Mouse (Mus musculus) heart, embryonic 11.5 days (tissue): ENCODE measurements around the gene Ankrd27. TPM values are rescaled to one million over a fixed set of nuclear protein-coding genes. Genes with fewer than 3 reads are reported as not detected.

Source experiments
- ATAC-seq: fragments of 200-750 bp; cut with Nextera tagmentation; replicated peaks from 2 replicates; pipeline ENCODE4 v1.8.0; 2017; ENCODE audit warnings: moderate library complexity; ENCODE audit not compliant: insufficient number of reproducible peaks, low FRiP score, low TSS enrichment
- H3K27ac ChIP-seq: fragments of 300-500 bp; sonication (generic); 2 replicates; pipeline ENCODE4 v1.5.1; 2014; ENCODE audit warnings: mild to moderate bottlenecking, low read depth, low read length
- H3K27me3 ChIP-seq: fragments of 300-500 bp; sonication (generic); 2 replicates; pipeline ENCODE4 v1.6.1; 2014; ENCODE audit warnings: mild to moderate bottlenecking, low read length, mixed read lengths; ENCODE audit not compliant: control insufficient read depth, insufficient read depth
- H3K36me3 ChIP-seq: fragments of 300-500 bp; sonication (generic); 2 replicates; pipeline ENCODE4 v1.6.1; 2014; ENCODE audit warnings: mild to moderate bottlenecking, low read length, moderate library complexity, mixed read lengths; ENCODE audit not compliant: control insufficient read depth, insufficient read depth
- H3K4me1 ChIP-seq: fragments of 300-500 bp; sonication (generic); 2 replicates; pipeline ENCODE4 v1.6.1; 2014; ENCODE audit warnings: low read length; ENCODE audit not compliant: control insufficient read depth, insufficient read depth
- H3K4me2 ChIP-seq: fragments of 300-500 bp; sonication (generic); 2 replicates; pipeline ENCODE4 v1.6.1; 2014; ENCODE audit warnings: mild to moderate bottlenecking, moderate library complexity
- H3K4me3 ChIP-seq: fragments of 300-500 bp; sonication (generic); 2 replicates; pipeline ENCODE4 v1.5.1; 2014; ENCODE audit warnings: low read depth, low read length
- H3K9ac ChIP-seq: fragments of 300-500 bp; sonication (generic); 2 replicates; pipeline ENCODE4 v1.6.1; 2014; ENCODE audit warnings: mild to moderate bottlenecking, low read depth, low read length, moderate library complexity
- H3K9me3 ChIP-seq: fragments of 300-500 bp; sonication (generic); replicated peaks from 2 replicates; pipeline ENCODE4 v1.6.1; 2016; ENCODE audit warnings: low read length; ENCODE audit not compliant: control insufficient read depth
- WGBS: fragments of 180-500 bp; shearing (Covaris S2); extraction: QIAGEN DNeasy Blood & Tissue Kit; methylation state at CpG from one replicate; pipeline ENCODE4 v1.1.7; 2014; ENCODE audit not compliant: insufficient replicate concordance; 5-methylcytosine and 5-hydroxymethylcytosine counted together
- polyA plus RNA-seq: library from polyadenylated mRNA; unstranded; fragments of >200 nt; fragmentation: Nextera tagmentation; extraction: Ambion mirVana; gene quantifications from 2 replicates; pipeline ENCODE4 v1.2.1, GENCODE M21; 2014

The Ankrd27 gene
- polyA plus RNA-seq, 1 experiment from 2014 or later, result 15.5 TPM

DNA sequence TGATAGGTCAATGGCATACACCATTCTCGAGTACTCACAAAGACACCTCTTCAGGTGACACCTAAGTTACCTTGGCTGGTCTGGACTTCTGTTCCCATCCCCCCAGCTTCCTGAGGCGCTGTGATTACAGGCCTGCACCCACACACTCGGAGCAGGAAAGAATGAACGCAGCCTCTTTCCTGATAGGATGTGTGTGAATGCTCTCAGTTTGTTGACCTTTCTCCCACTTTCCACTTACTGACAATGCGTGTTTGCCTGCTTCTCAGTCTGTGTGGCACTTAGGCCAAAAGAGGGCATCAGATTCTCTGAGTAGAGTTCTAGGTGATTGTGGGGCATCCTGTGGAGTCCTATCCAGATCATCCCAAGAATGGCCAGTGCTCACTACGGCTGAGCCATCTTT, 54.0 kb downstream of the Ankrd27 start:
- ATAC-seq, result no peak
- Histone ChIP-seq H3K4me1 (no peaks in the 10 kb centered on the region), H3K36me3 (peaks cover 43% of the 10 kb centered on the region)

GRCm38 (mm10) chr7:35646317-35647081, 60.5 kb downstream of the Ankrd27 start:
- no peaks in the 10 kb centered on the region for H3K27me3 ChIP-seq
- peak overlapping the region; percentile 89 for H3K9ac ChIP-seq
- peak; percentile 29 for ATAC-seq
- H3K36me3 ChIP-seq, result peaks cover 23% of the 10 kb centered on the region
- 9% methylated on average over 34 of the region's 34 CpGs for WGBS
- H3K27ac ChIP-seq, result peak overlapping the region; percentile 80
- H3K4me3 ChIP-seq, result peak overlapping the region; percentile 89
- peak overlapping the region; percentile 62 for H3K4me2 ChIP-seq
- H3K4me1 ChIP-seq, result 0 out of 2 replicates have a peak, but pooled peaks cover 2% of the 10 kb centered on the region
- H3K9me3 ChIP-seq, result no peaks in the 10 kb centered on the region

More for the DNA sequence above, 54.0 kb downstream of the Ankrd27 start:
- Histone ChIP-seq H3K9ac (no peak overlapping the region), H3K27me3 (no peaks in the 10 kb centered on the region), H3K4me2 (no peak overlapping the region), H3K9me3 (no peaks in the 10 kb centered on the region), H3K27ac (no peak overlapping the region), H3K4me3 (no peak overlapping the region)
- WGBS, result 68% methylated on average over 6 of the region's 6 CpGs

- H3K36me3 ChIP-seq, result peaks cover 19% of the 10 kb centered on the region
- peak within 1 kb of the TSS; percentile 89 for H3K9ac ChIP-seq
- H3K27ac ChIP-seq, result peak within 1 kb of the TSS; percentile 80
- H3K9me3 ChIP-seq, result no peaks in the 10 kb centered on the region
- H3K4me2 ChIP-seq, result peak within 1 kb of the TSS; percentile 62
- 0 out of 2 replicates have a peak, but pooled peaks cover 2% of the 10 kb centered on the region for H3K4me1 ChIP-seq
- peak; percentile 84 for ATAC-seq
- H3K27me3 ChIP-seq, result no peaks in the 10 kb centered on the region
- under 1% methylated on average over 54 of the region's 64 CpGs for WGBS
- H3K4me3 ChIP-seq, result peak within 1 kb of the TSS; percentile 89
Observed at GRCm38 (mm10) chr7:35647101-35647698, 61.2 kb downstream of the Ankrd27 start, which contains the start of gene Pdcd5. Gene Pdcd5, minus strand, starts transcription at chr7:35647521.

GRCm38 (mm10) chr7:35648239-35649069, 62.4 kb downstream of the Ankrd27 start:
- Histone ChIP-seq H3K27ac (no peak overlapping the region), H3K9ac (no peak overlapping the region), H3K9me3 (no peaks in the 10 kb centered on the region), H3K36me3 (peaks cover 7% of the 10 kb centered on the region), H3K4me2 (no peak overlapping the region), H3K27me3 (no peaks in the 10 kb centered on the region), H3K4me1 (0 out of 2 replicates have a peak, but pooled peaks cover 2% of the 10 kb centered on the region), H3K4me3 (no peak overlapping the region)
- 71% methylated on average over 9 of the region's 9 CpGs for WGBS
- ATAC-seq, result no peak

DNA sequence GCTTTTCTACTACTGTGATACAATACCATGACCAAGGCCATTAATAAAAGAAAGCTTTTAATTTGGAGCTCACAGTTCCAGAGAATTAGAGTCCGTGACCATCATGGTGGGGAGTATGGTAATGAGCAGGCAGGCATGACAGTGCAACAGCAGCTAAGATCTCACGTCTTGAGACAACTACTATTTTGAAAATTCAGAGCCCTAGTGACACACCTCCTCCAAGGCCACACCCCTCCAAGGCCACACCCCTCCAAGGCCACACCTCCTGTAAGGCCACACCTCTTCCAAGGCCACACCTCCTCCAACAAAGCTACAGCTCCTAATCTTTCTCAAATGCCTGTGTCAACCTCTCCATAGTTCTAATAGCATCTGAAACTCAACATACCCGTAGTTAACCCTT, 63.0 kb downstream of the Ankrd27 start:
- Histone ChIP-seq H3K4me3 (no peak overlapping the region), H3K27ac (no peak overlapping the region), H3K4me2 (no peak overlapping the region), H3K27me3 (no peaks in the 10 kb centered on the region), H3K4me1 (0 out of 2 replicates have a peak, but pooled peaks cover 2% of the 10 kb centered on the region), H3K9me3 (no peaks in the 10 kb centered on the region), H3K36me3 (peaks cover 4% of the 10 kb centered on the region; the same call in 1 of the 2 replicates), H3K9ac (no peak overlapping the region)
- ATAC-seq, result peak; percentile 55; the same call in 1 of the 2 replicates
- WGBS, result 47% methylated on average over 3 of the region's 3 CpGs

DNA sequence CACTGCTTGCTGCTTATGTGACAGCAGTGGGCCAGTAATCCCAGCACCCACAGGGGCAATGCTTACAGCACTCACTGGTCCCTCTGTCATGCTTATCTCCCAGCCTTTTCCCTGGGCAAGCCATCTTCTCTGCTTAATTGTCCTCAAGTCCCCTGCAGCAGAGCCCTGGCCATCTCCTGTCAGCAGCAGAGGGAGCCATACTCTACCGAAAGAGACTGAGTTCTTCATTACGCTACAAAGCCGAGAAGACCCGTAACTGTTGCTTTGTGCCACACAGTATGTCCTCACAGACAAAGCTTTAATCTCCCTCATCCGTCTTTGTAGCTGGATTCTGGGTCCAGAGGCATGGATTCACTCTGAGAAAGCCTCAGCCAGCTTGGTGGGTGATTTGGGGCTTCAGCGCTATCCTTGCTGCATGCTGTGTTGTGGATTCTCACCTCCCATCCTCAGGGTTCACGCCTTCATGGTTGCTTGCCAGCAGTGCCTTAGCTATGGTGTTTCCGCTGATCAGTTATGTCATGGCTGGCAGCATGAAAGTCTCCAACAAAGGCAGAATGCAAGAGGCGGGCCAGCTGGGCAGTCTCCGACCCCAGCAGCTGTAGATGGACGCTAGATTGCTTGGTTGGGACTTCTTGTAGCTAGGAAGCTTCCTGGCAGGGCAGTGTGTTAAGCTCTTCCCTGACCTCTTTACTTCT, 64.8 kb downstream of the Ankrd27 start:
- Histone ChIP-seq H3K9me3 (no peaks in the 10 kb centered on the region), H3K36me3 (no peaks in the 10 kb centered on the region), H3K4me1 (0 out of 2 replicates have a peak, but pooled peaks cover 2% of the 10 kb centered on the region), H3K27ac (no peak overlapping the region), H3K4me3 (no peak overlapping the region), H3K27me3 (no peaks in the 10 kb centered on the region), H3K9ac (no peak overlapping the region), H3K4me2 (no peak overlapping the region)
- WGBS, result 72% methylated on average over 11 of the region's 11 CpGs
- no peak for ATAC-seq

DNA sequence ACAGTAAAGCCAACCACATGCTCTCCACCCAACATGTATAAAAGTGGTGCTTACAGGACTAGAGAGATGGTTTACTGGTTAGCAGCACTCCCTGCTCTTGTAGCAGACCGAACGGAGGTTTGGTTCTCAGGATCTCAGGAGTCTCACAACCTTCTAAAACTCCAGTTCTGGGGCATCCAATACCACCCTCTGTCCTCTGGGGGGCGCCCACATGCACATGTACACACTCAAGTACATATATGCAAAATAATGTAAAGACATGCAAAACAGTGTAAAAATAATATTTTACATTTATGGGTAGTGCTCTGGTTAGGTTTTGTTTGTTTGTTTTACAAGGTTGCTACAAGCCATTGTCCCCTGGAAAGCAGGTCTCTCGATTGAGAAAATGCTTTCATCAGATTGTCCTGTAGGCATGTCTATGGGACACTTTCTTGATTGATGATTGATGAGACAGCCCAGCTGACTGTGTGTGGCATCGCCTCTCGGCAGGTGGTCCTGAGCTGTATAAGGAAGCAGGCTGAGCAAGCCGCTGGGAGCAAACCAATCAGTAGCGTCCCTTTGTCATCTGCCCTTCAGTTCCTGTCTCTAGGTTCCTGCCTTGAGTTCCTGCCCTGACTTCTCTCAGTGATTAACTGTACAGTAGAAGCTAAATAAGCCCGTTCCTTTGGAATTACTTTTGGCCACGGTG, 65.7 kb downstream of the Ankrd27 start:
- Histone ChIP-seq H3K36me3 (no peaks in the 10 kb centered on the region), H3K9me3 (no peaks in the 10 kb centered on the region), H3K9ac (no peak overlapping the region), H3K4me1 (no peaks in the 10 kb centered on the region), H3K27me3 (no peaks in the 10 kb centered on the region), H3K4me2 (no peak overlapping the region), H3K4me3 (no peak overlapping the region), H3K27ac (no peak overlapping the region)
- WGBS, result 78% methylated on average over 10 of the region's 10 CpGs
- no peak for ATAC-seq
